Mouse (Mus musculus) kidney, postnatal 25 days (tissue): ENCODE data around the gene Arhgap6.
A peak's percentile ranks its signal among the peaks of the same experiment; 100 is the strongest.

Experiments used
- DNase-seq, 2 experiments: peaks; one replicate each; pipeline ENCODE4 v3.0.0; 2021; ENCODE audit warnings: mixed read lengths in 2 of 2

The Arhgap6 gene

DNA sequence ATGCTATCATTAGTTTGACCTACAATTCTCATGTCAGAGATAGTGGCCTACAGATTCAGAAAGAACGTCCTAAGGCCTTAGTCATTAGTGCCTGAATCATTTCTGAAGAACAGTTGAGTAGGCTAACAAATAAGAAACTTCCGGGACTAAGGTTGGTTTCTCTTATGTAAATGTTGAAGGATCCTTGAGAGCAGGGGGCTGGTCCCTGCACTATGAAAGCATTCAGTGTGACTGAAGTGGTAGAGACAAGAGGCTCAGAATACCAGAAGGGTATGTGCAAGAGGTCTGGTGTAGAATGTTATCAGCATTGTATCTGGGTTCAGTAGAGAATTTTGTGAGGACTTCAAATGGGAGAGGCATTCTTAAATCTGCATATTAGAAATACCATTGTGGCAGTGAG, 185.5 kb downstream of the Arhgap6 start:
- DNase-seq, result no peak

- no peak for DNase-seq
Measured at GRCm38 (mm10) chrX:169007066-169007465, 212.2 kb downstream of the Arhgap6 start.

GRCm38 (mm10) chrX:169012701-169013100, 217.8 kb downstream of the Arhgap6 start:
- DNase-seq, result no peak

GRCm38 (mm10) chrX:169034390-169034789, 239.5 kb downstream of the Arhgap6 start:
- DNase-seq, result no peak

GRCm38 (mm10) chrX:169036403-169037296, 241.8 kb downstream of the Arhgap6 start:
- peak; percentile 82 to 90 for DNase-seq

GRCm38 (mm10) chrX:169037401-169037800, 242.5 kb downstream of the Arhgap6 start:
- DNase-seq, result no peak

DNA sequence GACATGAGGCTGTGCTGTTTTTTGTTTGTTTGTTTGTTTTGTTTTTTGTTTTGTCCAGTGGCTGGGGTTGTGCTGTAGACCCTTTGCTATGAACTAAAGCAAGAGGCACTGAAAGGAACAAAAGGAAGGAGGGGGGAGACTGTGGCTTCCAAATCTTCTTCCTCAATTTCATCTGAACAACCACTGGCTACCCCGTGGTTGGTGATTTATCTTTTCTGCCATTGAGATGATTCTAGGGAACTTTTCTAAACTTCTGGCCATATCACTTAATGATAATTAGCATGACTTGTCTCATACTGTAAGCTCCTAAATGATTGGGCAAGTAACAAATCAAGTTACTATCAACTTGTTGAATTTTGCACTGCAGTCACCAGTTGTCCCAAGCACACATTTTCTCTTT, 249.0 kb downstream of the Arhgap6 start:
- DNase-seq, result no peak

- no peak for DNase-seq
Measured at GRCm38 (mm10) chrX:169047595-169047994, 252.7 kb downstream of the Arhgap6 start.

- peak in 1 of 2 experiments; percentile 1 for DNase-seq
Measured at GRCm38 (mm10) chrX:169049550-169049949, 254.7 kb downstream of the Arhgap6 start.

DNA sequence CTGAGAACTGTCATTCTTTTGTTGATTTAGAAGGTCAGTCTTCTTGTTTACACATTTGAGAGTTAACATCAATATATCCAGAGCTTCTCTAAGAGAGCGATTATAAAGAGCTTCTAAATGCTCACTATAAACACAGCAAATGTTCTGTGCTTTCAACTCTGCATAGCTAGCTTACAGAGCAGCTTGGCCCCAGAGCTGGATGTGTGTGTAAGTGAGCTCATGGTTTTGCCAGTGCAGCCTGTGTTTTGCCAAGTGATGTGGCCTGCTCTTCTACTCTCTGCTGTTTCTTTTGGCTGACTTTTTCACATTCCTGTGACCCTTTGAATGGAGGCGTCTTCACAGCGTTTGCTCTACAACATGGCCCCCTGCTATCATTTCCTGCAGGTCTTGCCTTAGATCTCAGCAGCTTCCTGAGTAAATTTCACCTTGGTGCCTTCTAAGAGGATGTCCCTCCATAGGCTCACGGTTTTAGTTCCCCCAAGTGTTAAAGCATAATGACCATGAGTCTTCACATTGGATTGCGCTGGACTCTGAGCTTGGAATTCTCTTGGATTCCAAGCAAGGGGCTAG, 259.1 kb downstream of the Arhgap6 start:
- DNase-seq, result peak; percentile 1 to 34

GRCm38 (mm10) chrX:169062555-169062954, 267.7 kb downstream of the Arhgap6 start:
- DNase-seq, result no peak

DNA sequence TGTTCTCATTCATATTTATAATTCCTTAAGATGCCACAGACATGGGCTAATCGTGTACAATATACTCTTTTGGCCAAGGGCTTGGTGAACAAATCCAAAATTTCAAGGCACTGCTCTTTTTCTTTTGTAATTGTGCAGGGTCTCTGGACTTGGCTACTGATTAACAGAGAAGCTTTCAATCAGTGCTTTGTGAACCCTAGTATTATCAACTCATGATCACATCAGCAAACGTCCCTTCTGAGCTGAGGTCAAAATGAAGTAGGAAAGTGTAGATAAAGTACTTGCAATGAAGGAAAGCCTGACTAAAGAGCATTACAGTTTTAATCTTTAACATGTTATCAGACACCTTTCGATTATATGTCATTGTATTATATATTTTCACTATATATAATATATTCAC, 270.4 kb downstream of the Arhgap6 start:
- DNase-seq, result no peak

DNA sequence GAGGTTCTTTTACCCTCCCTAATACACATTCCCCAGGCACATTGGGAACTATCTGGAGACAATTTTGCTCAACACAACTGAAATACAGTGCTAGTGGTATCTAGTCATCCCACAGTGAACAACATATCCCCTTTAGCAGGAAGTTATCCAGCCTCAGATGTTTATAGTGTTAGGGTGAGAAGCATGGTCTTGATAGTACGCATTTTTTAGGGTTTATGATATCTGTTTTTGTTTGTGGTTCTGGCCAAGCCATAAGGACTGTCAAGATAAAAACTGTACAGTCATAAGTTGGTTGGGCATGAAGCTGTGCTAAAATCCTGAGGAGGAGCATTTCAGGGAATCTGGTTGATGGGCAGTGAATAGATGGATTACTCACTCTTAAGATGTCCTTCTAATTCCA, 271.0 kb downstream of the Arhgap6 start:
- no peak for DNase-seq

- no peak for DNase-seq
Measured at GRCm38 (mm10) chrX:169075020-169075419, 280.1 kb downstream of the Arhgap6 start.

DNA sequence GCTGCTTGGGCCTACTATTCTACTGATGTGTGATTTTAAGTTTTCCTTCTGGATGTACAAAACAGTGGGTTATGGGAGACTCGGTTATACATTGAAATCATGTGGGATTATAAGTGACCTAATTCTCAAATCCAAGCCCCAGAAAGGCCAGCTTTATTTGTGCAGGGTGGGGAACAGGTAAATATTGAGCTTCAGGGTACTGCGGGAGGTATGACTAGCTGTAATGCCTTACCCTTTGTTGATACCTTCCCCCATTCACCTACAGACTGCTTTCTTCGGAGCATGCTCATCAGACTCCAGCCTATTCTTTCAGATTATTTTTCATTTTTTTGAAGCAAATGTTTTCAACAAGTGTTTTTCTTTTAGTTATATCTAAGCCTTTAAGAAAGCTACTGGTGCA, 286.7 kb downstream of the Arhgap6 start:
- DNase-seq, result no peak

DNA sequence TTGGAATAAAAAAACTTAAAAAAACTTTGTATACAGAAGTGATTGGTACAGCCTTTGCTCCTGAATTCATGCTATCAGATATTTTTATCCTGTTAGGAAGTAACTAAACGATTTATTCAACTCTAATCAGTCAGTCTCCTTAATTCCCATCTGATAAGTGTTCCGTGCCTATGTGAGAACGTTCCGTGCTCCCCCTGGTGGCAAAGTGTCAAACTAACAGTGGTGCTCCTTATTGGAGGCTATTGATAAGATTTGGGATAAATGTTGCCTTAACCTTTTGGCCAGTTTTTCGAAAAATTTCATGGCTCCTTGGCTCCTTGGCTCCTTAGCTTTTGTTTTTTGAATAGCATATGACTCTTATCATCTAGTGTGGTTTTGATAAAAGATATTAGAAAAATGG, 291.0 kb downstream of the Arhgap6 start:
- DNase-seq, result peak; percentile 57 to 80

- DNase-seq, result no peak
Measured at GRCm38 (mm10) chrX:169089221-169089620, 294.3 kb downstream of the Arhgap6 start.

DNA sequence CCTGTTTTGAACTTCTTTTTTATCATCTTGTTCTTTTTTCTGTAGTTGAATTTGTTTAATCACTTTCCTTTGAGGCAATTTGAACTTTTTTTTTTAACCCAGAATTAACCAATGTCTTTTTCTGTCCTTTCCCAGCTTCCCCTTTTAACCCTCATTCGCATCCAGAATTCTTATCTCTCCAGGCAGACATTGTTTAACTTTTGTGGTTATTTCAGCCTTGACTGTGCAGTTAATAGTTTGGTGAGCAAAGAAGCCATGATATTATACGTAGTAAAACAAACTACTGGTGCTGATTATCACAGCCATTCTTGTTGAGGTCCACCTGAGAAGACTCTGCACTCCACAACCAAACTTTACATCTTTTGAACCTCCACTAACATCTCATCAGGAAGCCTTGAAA, 299.7 kb downstream of the Arhgap6 start:
- no peak for DNase-seq

DNA sequence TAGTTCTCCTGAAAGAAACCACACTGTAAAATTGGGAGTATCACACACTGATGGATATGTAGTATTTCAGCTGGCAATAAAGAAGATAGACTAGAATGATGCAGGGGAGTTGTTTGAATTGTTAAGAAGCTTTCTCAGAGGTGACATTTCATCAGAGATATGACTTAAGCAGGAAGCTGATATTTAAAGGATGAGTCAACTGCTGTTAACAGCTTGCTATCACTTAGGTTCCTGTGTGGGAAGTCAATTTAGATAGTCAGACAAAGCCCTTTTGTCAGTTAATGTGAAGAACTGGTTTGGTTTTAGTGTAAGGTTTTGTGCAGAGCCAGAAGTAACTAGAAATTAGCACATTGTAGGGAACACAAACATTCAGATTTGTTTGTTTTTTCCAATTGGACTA, 300.7 kb downstream of the Arhgap6 start:
- no peak for DNase-seq

GRCm38 (mm10) chrX:169102665-169103064, 307.8 kb downstream of the Arhgap6 start:
- no peak for DNase-seq

DNA sequence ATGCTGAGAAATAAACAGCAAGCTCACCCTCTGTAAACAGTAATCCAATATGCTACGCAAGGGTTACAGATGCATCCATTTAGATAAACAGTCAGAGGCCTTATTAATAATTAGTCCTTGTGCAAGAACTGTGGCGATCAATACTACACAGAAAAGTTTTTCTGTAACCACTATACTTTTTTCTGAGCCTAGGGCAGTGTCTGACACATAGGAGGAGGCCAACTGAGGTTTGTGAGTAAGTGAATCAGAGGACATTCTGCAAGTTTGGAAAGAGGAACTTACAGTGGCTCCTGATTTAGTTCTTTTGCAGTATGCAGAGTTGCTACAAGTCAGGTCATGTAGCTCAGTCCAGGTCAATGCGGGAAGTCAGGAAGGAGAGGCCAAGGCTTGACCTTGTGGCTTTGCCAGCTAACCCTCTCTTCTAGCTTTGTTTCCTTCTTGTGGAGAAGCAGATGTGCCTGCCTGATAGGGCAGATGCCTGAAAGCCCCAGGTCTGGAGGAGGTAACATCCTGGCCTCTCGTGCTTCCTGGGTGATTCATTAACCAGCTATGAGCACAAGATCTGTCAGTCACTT, 311.2 kb downstream of the Arhgap6 start:
- DNase-seq, result peak; percentile 32 to 67

- DNase-seq, result no peak
Measured at GRCm38 (mm10) chrX:169107372-169107771, 312.5 kb downstream of the Arhgap6 start.

GRCm38 (mm10) chrX:169110031-169110430, 315.1 kb downstream of the Arhgap6 start:
- DNase-seq, result no peak

DNA sequence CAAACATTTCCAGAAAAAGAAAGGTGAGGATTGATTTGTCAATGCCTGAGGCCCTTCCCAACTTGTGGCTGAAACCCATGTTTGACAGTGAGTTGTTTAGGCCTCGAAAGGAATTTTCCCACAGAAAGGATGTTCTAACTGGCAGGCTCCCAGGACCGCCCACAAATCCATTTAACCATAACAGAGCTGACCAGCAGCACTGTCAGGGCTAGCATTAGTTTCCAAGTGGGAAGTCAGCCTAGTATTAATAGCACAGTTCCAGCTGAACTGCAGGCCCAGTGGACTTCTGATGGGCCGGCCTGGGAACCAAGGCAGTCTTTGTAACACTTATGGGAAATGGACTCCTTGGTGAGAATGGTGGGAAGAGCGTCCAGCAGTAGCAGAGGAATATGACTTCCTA, 317.8 kb downstream of the Arhgap6 start:
- DNase-seq, result peak; percentile 48 to 52
